Mouse (Mus musculus) cerebellum, postnatal 36 days (tissue): Measurements from ENCODE around the gene Fxr2.
"Not testable (repeated sequence)": the region's sequence is repeated elsewhere in the genome, so short reads cannot be mapped to it uniquely, and the experiment has no call there.

ENCODE experiments used
- DNase-seq, 2 experiments: peaks; one replicate each; pipeline ENCODE4 v3.0.0; 2021 to 2022; ENCODE audit warnings: mixed read lengths in 2 of 2

Gene Fxr2

DNA sequence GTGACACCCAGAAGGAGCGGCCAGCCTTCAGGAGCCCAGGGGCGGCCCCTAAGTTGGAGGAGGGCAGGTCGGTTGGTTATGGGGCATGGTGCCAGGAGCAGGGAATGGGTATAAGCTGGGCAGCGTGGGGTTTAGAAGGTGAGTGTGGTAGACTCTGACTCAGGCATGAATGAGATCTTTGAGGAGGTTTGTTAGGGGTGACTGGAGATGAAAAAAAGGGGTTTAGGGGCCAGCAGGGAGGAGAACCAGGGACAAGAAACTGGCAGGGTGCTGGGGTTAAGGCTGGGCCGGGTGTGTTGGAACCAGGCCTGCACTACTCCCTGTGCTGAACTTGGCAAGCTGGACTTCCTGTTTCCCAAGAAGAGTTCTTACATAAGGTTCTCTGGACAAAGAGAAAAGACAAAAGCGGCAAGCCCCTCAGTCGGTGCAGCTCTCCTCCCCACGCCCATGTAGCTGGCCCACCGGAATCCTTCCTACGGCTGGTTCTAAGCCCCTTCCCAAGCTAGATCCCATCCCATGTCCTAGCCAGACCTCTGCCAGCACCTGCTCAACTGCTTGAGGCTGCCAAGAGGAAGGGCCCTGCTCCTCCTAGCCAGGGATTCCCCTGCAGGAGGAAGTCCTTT lies 52.8 kb downstream of the Fxr2 start, which contains the start of gene Tnfsf13:
Tnfsf13 (minus strand) TSS at position 259 of the 623 bp plus-strand sequence.
- peak; percentile 79 to 84 for DNase-seq

DNA sequence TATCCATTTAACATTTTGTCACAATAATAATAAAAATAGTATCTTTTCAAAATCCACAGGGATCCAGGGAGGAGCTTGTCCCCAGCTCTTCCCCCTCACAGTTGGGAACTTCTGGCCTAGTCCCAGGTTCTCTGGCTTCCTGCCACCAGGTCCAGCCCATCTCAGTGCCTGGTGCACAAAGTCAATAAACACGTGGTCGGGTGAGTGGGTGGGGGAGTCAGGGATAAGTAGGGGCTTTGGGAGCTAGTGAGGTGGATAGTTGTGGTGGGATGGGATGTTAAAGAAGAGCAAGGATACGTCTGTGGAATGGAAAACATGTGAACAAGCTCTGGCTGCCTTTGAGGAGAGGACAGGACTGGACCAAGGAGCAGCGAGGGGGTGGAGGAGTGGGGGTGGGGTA lies 53.6 kb downstream of the Fxr2 start:
- peak; percentile 77 to 84 for DNase-seq

DNA sequence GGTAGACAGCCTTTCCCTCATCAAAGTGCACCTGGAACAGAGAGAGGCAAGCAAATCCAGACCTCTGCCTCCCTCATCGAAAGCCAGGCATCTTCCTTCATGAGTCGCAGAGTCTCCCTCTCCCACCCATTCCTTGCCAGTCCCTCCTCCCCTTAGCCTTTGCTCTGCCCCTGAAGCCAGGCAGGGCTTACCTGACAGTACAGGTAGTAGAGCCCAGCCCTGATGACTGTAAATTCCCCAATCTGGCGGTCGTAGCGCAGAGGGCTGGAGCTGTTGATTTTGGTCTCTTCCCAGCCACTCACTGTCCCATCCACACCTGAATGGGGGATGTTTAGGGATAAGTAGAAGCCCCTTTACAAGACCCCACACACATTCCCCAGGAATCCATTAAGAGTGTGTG lies 54.3 kb downstream of the Fxr2 start:
- DNase-seq = no peak

DNA sequence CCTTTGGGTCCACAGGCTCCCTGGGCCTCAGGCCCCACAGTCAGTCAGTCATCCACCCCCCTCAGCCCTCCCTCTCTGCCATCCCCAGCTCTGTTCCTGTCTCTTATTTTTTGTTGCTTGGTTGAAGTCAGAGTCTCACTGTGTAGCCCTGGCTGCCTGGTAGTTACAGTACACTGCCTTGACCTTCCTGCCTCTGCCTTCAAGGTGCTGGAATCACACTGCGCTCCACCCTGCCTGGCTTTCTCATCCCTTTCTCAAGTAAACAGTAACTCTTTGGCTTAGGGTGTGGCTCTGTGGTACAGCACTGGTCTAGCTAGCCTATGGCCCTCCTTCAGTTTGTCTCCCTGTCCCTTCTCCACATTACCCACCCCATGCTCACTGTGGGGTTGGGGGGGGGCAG lies 57.1 kb downstream of the Fxr2 start:
- DNase-seq = no peak

DNA sequence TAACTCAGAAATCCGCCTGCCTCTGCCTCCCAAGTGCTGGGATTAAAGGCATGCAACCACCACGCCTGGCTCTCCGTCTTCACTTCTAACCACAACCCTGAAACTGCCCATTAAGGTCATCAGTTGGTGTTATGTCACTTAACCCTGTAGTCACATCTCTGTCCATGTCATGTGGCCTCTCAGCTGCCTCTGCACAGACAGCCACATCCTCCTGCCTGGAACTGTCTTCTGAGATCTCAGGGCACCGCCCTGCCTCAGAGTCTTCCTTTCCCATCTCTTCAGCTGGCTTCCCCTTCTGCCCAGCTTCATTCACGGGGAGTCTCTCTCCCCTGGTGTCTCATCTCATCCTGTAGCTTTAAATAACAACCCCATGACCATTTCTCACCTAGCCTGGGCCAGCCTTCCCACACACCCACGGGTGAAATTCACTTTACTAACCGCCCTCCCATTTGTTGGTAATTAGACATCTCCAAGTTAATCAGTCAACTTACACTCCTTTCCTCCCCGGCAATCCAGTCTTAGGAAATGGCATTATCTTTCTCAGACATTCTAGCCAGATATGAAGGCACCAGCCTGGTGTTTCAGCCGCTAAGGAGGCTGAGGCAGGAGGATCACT lies 59.5 kb downstream of the Fxr2 start:
- no peak for DNase-seq

DNA sequence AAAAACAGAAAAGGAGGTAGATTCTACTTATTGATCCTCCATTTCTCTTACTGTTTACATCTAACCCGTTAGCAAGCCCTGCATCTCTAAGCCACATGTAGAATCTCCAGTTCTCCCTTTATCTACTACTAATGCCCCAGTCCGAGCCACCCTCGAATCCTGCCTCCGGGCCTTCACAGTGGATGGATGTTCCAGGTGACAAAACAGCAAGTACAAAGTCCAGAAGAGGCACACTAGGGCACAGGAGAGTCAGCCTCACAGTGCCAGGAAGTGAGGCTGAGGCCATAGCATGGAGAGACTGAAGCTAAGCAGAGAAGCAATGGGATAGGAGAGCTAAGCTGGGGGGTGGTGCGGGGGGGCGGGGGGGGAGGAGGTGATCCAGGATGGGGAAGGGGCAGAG lies 60.1 kb downstream of the Fxr2 start:
- no peak for DNase-seq

DNA sequence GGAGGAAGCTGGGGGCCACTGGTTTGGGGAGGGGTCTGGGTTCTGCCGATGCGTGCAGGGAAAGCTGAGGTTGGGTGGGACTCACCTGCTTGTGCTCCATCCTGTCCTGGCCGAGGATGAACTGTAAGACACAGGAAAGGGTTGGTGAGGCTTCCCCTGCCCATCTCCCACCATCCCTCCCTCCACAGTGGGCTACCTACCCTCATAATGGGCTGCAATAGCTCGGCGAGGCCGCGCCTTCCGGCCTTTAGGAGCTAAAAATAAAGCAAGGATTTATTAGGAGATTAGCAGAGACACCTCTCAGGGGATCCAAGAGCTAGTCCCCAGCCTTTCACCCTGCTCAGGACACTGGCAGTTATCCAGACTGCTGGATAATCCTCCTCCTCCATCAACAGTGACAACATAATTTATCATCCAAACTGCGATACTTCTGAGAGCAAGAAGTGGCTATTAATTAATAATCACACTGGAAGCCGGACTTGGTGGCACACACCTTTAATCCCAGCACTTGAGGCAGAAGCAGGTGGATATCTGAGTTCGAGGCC lies 60.7 kb downstream of the Fxr2 start:
- DNase-seq = no peak

DNA sequence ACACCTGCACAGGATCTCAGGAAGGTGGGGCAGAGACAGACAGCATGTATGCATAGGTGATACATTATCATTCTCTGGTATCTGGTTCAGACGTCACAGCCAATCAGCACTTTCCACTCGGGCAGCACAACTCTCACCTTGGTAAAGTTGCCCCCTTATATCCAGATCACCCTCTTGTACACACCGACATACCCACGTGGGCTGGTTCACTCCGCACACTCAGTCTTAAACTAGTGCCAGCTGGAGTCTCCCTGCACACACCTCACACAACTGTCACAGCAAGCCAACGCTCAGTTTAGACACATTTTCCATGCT lies 62.2 kb downstream of the Fxr2 start:
- no peak for DNase-seq

DNA sequence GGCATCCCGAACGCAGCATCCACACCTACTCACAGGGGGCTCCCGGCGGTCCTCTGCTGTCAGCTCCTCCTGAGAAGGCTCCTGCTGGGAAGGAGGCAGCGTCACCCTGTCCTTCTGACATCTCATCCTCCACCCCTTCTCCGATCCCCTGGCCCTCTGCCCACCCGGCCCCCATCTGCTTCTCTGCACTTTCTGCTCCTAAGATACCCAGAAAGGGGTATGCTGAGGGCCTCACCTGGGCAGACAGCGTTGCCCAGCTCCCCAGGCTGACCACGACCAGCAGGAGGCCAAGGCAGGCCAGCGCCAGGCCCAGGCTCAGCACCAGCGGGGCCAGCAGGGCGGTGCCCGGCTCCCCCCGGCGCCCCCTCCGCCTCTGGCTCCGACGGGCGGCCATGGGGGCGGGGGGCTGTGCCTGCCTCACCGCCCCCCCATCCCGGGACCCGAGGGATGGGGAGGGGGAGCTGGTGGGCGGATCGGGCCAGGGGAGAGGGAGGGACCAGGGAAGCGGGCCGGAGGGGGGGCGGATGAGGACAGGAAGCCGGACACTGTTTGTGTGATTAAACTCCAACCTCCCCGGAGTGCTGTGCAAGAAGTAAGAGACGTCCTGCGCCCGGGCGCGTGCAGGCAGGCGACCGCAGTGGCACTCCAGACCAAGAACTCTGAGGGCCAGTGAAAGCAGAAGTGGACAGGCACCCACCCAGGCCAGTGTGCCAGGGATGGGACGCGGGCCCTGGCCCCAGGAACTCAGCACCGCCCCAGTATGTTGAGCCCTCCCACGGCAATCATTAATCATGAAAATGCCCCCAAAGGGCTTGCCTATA lies 62.8 kb downstream of the Fxr2 start, which contains the start of the genes Tnfsf12 and Tnfsfm13:
Tnfsf12 (minus strand) TSS at position 489 of the 821 bp plus-strand sequence.
Tnfsfm13 (minus strand) TSS at position 738 of the 821 bp plus-strand sequence.
- DNase-seq = peak; percentile 66 to 67

DNA sequence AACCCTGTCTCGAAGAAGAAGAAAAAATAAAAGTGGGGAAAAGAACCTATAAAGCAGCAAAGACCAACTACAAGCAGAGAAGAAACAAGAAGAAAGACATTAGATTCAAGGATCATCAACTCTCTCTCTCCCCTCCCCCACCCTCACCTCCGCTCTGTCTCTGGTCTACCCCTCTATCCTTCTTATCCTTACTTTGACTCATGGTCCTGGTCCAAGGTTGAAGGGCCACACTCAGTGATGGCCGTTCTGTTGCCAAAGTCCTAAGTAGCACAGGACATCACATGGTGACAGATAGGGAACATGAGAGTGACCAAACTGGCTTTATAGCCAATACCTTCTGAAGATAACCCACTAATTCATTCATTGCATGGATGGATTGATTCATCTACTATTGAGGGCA lies 64.6 kb downstream of the Fxr2 start:
- DNase-seq = no peak

DNA sequence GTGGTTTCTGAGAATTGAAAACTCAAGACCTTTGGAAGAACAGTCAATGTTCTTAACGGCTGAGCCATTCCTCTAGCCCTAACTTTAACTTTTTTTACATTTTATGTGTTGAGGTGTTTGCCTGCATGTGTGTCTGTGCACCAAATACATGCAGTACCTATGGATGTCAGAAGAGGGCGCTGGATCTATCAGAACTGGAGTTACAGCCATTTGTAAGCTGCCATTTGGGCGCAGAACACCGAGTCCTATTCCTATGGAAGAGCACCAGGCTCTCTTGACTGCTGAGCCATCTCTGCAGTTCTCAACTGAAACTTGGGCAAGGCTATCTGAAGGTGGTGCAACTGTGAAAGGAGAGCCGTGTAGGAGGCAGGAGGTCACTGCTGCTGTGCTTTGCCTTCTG lies 65.8 kb downstream of the Fxr2 start:
- DNase-seq = no peak

DNA sequence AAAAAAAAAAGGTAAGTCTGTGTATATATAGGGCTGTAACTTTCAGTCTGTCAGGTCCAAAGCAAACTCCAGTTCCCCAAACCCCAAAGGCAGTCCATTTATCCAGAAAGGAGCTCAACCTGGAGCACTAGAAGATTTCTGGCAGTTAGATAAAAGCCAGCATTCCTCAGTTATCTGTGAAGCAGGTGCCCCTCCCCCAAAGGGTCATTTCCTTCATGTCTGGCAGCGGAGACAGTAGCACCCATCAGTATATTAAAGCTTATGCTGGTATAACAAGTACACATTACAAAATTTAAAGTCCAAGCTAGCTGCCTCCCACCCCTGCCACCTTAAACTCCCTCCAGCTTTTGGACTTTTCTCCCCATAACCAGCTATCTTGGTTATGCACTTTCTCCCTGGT lies 66.8 kb downstream of the Fxr2 start:
- DNase-seq = no peak

DNA sequence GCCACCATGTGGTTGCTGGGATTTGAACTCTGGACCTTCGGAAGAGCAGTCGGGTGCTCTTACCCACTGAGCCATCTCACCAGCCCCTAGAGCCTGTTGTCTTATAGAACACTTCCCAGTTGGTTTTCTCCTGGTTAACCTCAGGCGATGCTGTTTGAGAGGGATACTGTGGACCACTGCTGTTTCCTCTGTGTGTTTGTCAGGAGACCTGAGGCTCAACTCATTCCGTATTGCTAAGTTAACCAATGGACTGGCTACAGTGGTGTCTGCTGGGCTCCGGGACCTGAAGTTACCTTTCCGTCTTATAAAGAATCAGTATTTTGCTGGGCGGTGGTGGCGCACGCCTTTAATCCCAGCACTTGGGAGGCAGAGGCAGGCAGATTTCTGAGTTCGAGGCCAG lies 70.1 kb downstream of the Fxr2 start:
- not testable (repeated sequence) for DNase-seq
